Mouse (Mus musculus) ES-Bruce4 (cell line): ENCODE measurements around the gene Synpo2.

Source experiments
- EP300 ChIP-seq: IDR thresholded peaks from 2 replicates; pipeline ENCODE4 v1.6.1; 2011; ENCODE audit warnings: low read depth, low read length; ENCODE audit not compliant: insufficient read depth
- POLR2A ChIP-seq: IDR thresholded peaks from one replicate; pipeline ENCODE4 v1.8.1; 2011; ENCODE audit warnings: low read length; ENCODE audit not compliant: insufficient read depth

- TF ChIP-seq POLR2A (no peak), EP300 (no peak)
Measured at GRCm38 (mm10) chr3:123138274-123139003, 97.5 kb downstream of the Synpo2 start.
